Mouse (Mus musculus) cortical plate, adult 2 months (tissue): ENCODE measurements around the gene Zfp652.

Source experiments
- CTCF ChIP-seq: fragments of 200-500 bp; IDR thresholded peaks from 2 replicates; pipeline ENCODE4 v1.5.1; 2011; ENCODE audit warnings: mild to moderate bottlenecking, control low read depth, low read length; ENCODE audit not compliant: insufficient read depth; ENCODE audit errors: extremely low read depth
- POLR2A ChIP-seq: fragments of 200-500 bp; IDR thresholded peaks from 2 replicates; pipeline ENCODE4 v1.6.1; 2011; ENCODE audit warnings: mild to moderate bottlenecking, low read length, control low read depth; ENCODE audit not compliant: insufficient read depth; ENCODE audit errors: extremely low read depth

GRCm38 (mm10) chr11:95875804-95876203, 163.3 kb downstream of the Zfp652 start:
- TF ChIP-seq CTCF (no peak), POLR2A (no peak)
